Mouse (Mus musculus) sigmoid colon, adult 10 weeks (tissue): ENCODE measurements around the gene Pik3cd. TPM values are rescaled to one million over a fixed set of nuclear protein-coding genes. Genes with fewer than 3 reads are reported as not detected.

ENCODE experiments used
- polyA plus RNA-seq: library from polyadenylated mRNA; stranded (reverse); fragments of 350-450 nt; fragmentation: Illumina TruSeq; extraction: RNeasy Lipid Tissue Mini Kit (QIAGEN cat#74804); gene quantifications from one replicate; pipeline ENCODE4 v1.2.3, GENCODE M21; 2014; ENCODE audit warnings: low read depth, low replicate concordance

Pik3cd gene
- polyA plus RNA-seq = 1.0 TPM

DNA sequence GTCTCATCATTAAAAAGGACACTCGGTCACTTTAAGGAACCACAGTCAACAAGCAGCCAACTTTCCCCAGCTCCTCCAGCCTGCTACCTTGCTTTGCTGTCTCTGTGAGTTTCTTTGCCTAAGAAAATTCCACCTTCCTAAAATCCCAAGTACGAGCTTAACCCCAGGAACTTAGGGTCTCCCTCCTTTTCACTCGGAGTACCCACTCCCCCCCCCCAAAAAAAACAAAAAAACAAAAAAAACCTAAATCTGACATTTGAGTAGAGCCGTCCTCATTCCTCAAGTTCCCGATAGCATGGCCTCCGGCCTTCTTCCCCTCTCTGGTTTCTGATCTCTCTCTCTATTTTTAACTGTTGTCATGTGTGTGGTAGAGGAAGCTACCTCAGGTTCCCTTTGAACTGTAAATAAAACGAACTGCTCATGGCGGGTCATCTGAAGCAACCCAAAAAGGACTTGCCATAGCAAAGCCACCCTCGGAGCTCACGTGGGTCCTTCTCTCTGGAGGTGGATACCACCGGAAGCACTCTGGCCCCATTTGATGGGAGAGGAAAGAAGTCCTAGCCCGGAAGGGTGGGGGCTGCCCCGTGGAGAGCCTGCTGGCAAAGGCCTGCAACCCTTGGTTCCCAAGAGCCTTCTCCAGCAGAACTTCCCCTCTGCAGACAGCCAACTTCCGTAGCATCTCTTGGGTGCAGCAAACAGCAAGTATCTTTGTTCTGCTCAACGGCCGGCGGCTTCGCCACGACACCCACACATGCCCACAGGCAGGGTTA, at the start of gene Pik3cd:
Gene Pik3cd, minus strand, starts transcription at position 362 of the 770 bp plus-strand sequence.

DNA sequence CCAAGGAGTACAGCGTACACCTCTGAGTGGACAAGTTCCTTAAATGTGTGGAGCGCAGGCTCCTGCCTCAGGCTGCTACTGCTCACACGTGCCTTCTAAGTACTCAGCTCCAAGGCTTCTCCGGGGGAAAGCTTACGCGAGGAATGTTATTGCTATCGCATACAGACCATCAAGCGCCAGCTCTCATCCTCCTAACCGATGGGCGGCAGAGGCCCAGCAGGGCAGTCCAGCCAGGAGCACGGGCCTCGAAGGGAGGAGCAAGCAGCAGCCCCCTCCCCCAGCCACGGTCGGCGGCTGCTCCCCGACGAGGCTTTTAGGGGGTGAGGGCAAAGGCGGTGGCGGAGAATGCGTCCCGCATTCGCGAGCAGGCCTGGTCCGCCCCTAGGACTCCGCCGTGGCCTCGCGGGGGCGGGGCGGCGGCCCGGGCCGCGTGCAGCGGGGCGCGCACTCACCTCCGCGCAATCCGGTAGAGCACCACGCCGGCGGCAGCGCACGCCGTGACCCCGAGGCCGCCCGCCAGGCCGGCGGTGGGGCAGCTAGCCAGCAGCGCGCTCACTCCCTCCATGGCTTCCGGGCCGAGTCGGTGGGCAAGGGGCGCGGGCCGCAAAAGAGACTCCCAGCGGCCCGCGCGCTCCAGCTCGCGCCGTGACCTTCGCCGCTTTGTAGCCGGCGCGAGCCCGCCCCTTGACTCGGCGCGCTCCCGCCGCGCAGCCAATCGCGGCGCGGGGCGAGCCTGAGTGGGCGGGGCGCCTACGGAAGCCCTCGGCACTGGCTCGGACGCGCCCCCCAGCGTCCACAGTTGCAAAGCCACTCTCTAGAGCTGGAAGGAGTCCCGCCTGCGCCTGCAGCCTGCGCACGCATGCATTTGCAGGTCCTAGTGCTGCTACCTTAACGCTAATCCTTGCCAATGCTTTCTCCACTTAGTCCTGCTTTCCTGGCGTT, 35.3 kb upstream of the Pik3cd start, which contains the start of gene Tmem201:
Gene Tmem201, minus strand, starts transcription at position 662 of the 942 bp plus-strand sequence.

Other genes starting within 250 kb of the Pik3cd start
- gene Rbp7, start 247.6 kb downstream of the Pik3cd start, polyA plus RNA-seq = 3.6 TPM
- not detected for gene Tmem274, start 225.2 kb downstream of the Pik3cd start, polyA plus RNA-seq
- gene Nmnat1, start 217.4 kb downstream of the Pik3cd start, polyA plus RNA-seq = 5.4 TPM
- 33.8 TPM for gene Lzic, start 217.3 kb downstream of the Pik3cd start, polyA plus RNA-seq
- gene Ctnnbip1, start 184.3 kb downstream of the Pik3cd start, polyA plus RNA-seq = 9.5 TPM
- 27.0 TPM for gene Clstn1, start 116.1 kb downstream of the Pik3cd start, polyA plus RNA-seq
- gene Tmem201, start 35.5 kb upstream of the Pik3cd start, polyA plus RNA-seq = 0.98 TPM
- gene Slc25a33, start 71.7 kb upstream of the Pik3cd start, polyA plus RNA-seq = 4.0 TPM